Mouse (Mus musculus) liver, postnatal 0 days (tissue): ENCODE data around the gene Pde3a. TPM values are rescaled to one million over a fixed set of nuclear protein-coding genes. Genes with fewer than 3 reads are reported as not detected.

Experiments used
- ATAC-seq: fragments of 200-750 bp; cut with Nextera tagmentation; 2 replicates; pipeline ENCODE4 v1.8.0; 2017; ENCODE audit warnings: mild to moderate bottlenecking, moderate library complexity
- DNase-seq: peaks from one replicate; pipeline ENCODE4 v3.0.0-alpha.2; 2016
- H3K27ac ChIP-seq: fragments of 300-500 bp; sonication (generic); 2 replicates; pipeline ENCODE4 v1.5.1; 2014; ENCODE audit warnings: antibody characterized with exemption, moderate library complexity, mild to moderate bottlenecking, low read depth
- H3K27me3 ChIP-seq: fragments of 300-500 bp; sonication (generic); 2 replicates; pipeline ENCODE4 v1.6.1; 2014; ENCODE audit warnings: low read length, control low read depth, mixed read lengths; ENCODE audit not compliant: insufficient read depth
- H3K36me3 ChIP-seq: fragments of 300-500 bp; sonication (generic); replicated peaks from 2 replicates; pipeline ENCODE4 v1.6.1; 2014; ENCODE audit warnings: mild to moderate bottlenecking, control low read depth, low read length, moderate library complexity, mixed read lengths; ENCODE audit not compliant: insufficient read depth
- H3K4me1 ChIP-seq: fragments of 300-500 bp; sonication (generic); 2 replicates; pipeline ENCODE4 v1.6.1; 2014; ENCODE audit warnings: antibody characterized with exemption, mild to moderate bottlenecking, control low read depth; ENCODE audit not compliant: insufficient read depth
- H3K4me2 ChIP-seq: fragments of 300-500 bp; sonication (generic); 2 replicates; pipeline ENCODE4 v1.6.1; 2014; ENCODE audit warnings: low read depth, mild to moderate bottlenecking, low read length, moderate library complexity, mixed read lengths
- H3K4me3 ChIP-seq: fragments of 300-500 bp; sonication (generic); 2 replicates; pipeline ENCODE4 v1.5.1; 2014; ENCODE audit warnings: low read depth, low read length
- H3K9ac ChIP-seq: fragments of 300-500 bp; sonication (generic); replicated peaks from 2 replicates; pipeline ENCODE4 v1.6.1; 2014; ENCODE audit warnings: mild to moderate bottlenecking, moderate library complexity
- H3K9me3 ChIP-seq: fragments of 300-500 bp; sonication (generic); 2 replicates; pipeline ENCODE4 v1.6.1; 2016; ENCODE audit warnings: mild to moderate bottlenecking, control low read depth, low read length, mixed read lengths
- CTCF ChIP-seq: sonication (generic); IDR thresholded peaks from 2 replicates; pipeline ENCODE4 v1.5.1; 2016; ENCODE audit warnings: antibody characterized with exemption, low read depth
- EP300 ChIP-seq: IDR thresholded peaks from 2 replicates; pipeline ENCODE4 v1.6.1; 2016; ENCODE audit warnings: antibody characterized with exemption, low read depth, mild to moderate bottlenecking
- WGBS: fragments of 180-500 bp; shearing (Covaris S2); extraction: QIAGEN DNeasy Blood & Tissue Kit; methylation state at CpG from one replicate; pipeline ENCODE4 v1.1.7; 2014; ENCODE audit not compliant: insufficient replicate concordance; 5-methylcytosine and 5-hydroxymethylcytosine counted together
- polyA plus RNA-seq: library from polyadenylated mRNA; unstranded; fragments of >200 nt; fragmentation: Nextera tagmentation; extraction: Ambion mirVana; gene quantifications from 2 replicates; pipeline ENCODE4 v1.2.1, GENCODE M21; 2015

The Pde3a gene
- polyA plus RNA-seq = 1.3 TPM in 2 replicates

- DNase-seq = no peak
- no peaks in the 10 kb centered on the region for H3K36me3 ChIP-seq
Measured at GRCm38 (mm10) chr6:141248691-141249584, at the start of gene Pde3a. Pde3a (plus strand) TSS chr6:141249269.

GRCm38 (mm10) chr6:141200173-141200615, 48.9 kb upstream of the Pde3a start:
- no peak for ATAC-seq

More at GRCm38 (mm10) chr6:141248691-141249584, at the start of gene Pde3a:
- TF ChIP-seq CTCF (no peak), EP300 (no peak)
- H3K4me1 ChIP-seq = no peaks in the 10 kb centered on the region
- WGBS = 3% methylated on average over 27 of the region's 28 CpGs
- no peaks in the 10 kb centered on the region for H3K9me3 ChIP-seq
- peak within 1 kb of the TSS; percentile 76 for H3K4me2 ChIP-seq
- no peak for ATAC-seq
- H3K27me3 ChIP-seq = peaks cover 26% of the 10 kb centered on the region
- H3K9ac ChIP-seq = peak within 1 kb of the TSS; percentile 41
- H3K27ac ChIP-seq = 0 out of 2 replicates have a peak within 1 kb of the TSS, but pooled peaks have one; percentile 16
- H3K4me3 ChIP-seq = peak within 1 kb of the TSS; percentile 54

DNA sequence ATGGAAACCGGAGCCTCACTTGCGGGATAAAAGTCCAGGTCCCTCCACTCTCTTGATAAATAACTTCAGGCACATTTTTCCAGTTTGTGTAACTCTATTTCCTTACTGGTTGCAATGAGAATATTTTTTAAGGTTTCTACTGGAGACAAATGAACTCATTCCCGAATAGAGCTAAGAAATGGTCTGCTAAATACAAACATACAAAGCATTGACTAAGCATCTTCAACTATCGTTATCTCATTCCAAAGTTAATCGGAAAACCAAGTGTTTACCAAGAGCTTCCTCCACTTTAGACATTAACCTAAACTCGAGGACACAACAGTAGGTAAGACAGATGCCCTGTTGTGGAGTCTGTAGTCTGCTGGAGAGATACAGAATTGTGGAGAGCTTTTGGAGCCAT, 41.5 kb upstream of the Pde3a start:
- TF ChIP-seq CTCF (no peak), EP300 (no peak)
- H3K27me3 ChIP-seq = no peaks in the 10 kb centered on the region
- DNase-seq = no peak
- H3K27ac ChIP-seq = no peak overlapping the region
- no peak for ATAC-seq
- no peaks in the 10 kb centered on the region for H3K9me3 ChIP-seq
- H3K9ac ChIP-seq = no peak overlapping the region
- H3K4me1 ChIP-seq = no peaks in the 10 kb centered on the region
- H3K36me3 ChIP-seq = no peaks in the 10 kb centered on the region
- H3K4me2 ChIP-seq = no peak overlapping the region
- no peak overlapping the region for H3K4me3 ChIP-seq
- 64% methylated on average over 6 of the region's 6 CpGs for WGBS

More at GRCm38 (mm10) chr6:141200173-141200615, 48.9 kb upstream of the Pde3a start:
- no peak overlapping the region for H3K27ac ChIP-seq
- no peak for DNase-seq
- no peaks in the 10 kb centered on the region for H3K9me3 ChIP-seq
- no peak for TF ChIP-seq EP300
- no peak for TF ChIP-seq CTCF
- H3K4me2 ChIP-seq = no peak overlapping the region
- H3K9ac ChIP-seq = no peak overlapping the region
- no peaks in the 10 kb centered on the region for H3K36me3 ChIP-seq
- no peaks in the 10 kb centered on the region for H3K27me3 ChIP-seq
- H3K4me1 ChIP-seq = no peaks in the 10 kb centered on the region
- H3K4me3 ChIP-seq = no peak overlapping the region

DNA sequence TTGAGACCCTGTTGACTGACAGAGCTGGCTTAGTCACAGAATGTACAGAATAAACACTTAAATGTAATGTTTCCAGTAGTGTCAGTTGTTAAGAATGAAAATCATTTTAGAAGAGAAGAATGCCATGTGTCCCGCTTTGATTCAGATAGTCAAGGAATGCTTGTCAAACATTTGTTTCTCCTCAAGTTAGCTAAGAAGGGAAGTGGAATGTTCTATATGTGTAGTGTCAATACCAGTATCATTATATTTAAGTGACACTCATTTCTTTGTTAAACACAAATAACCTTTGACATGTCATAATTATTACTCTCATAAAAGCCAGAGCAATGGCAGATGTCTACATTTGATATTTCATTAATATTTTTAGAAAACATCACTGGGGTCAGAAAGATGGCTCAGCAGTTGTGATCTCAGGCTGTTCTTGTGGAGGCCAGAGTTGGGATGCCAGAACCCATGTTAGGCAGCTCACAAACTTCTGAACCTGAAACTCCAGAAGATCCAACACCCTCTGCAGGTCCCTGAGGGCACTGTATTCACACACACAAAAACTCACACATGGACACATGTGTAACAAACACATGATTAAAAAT, 40.7 kb upstream of the Pde3a start:
- H3K9ac ChIP-seq = no peak overlapping the region
- TF ChIP-seq CTCF (no peak), EP300 (no peak)
- no peaks in the 10 kb centered on the region for H3K4me1 ChIP-seq
- H3K27me3 ChIP-seq = no peaks in the 10 kb centered on the region
- H3K27ac ChIP-seq = no peak overlapping the region
- H3K4me2 ChIP-seq = no peak overlapping the region
- DNase-seq = no peak
- H3K4me3 ChIP-seq = no peak overlapping the region
- no peaks in the 10 kb centered on the region for H3K36me3 ChIP-seq
- no peak for ATAC-seq
- no peaks in the 10 kb centered on the region for H3K9me3 ChIP-seq
- WGBS = 73% methylated on average over 1 of the region's 1 CpGs

DNA sequence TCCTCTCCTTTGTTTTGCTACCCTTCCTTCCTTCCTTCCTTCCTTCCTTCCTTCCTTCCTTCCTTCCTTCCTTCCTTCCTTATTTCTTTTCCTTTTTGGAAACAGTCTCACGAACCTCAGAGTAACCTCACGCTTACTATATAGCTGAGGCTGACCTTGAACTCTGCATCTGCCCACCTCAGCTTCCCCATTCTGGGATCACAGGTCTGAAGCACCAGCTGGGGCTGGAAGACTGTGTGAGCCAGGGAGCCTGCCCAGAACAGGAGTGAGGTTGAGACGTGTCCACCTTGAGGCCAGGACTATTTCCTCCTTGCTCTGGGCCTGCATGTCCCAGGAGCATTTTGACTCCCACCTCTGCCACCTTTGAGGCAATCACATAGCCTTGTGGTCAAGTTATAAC, 39.0 kb upstream of the Pde3a start:
- TF ChIP-seq CTCF (no peak), EP300 (no peak)
- Histone ChIP-seq H3K27ac (no peak overlapping the region), H3K9me3 (no peaks in the 10 kb centered on the region), H3K9ac (no peak overlapping the region), H3K27me3 (no peaks in the 10 kb centered on the region), H3K36me3 (no peaks in the 10 kb centered on the region), H3K4me3 (no peak overlapping the region), H3K4me1 (no peaks in the 10 kb centered on the region), H3K4me2 (no peak overlapping the region)
- no peak for ATAC-seq
- no peak for DNase-seq
- WGBS = 76% methylated on average over 3 of the region's 3 CpGs

- Histone ChIP-seq H3K27ac (no peak overlapping the region), H3K9me3 (no peaks in the 10 kb centered on the region), H3K4me1 (no peaks in the 10 kb centered on the region), H3K4me3 (no peak overlapping the region), H3K4me2 (no peak overlapping the region), H3K27me3 (no peaks in the 10 kb centered on the region), H3K9ac (no peak overlapping the region), H3K36me3 (no peaks in the 10 kb centered on the region)
- no peak for DNase-seq
- TF ChIP-seq CTCF (no peak), EP300 (no peak)
- no peak for ATAC-seq
- 51% methylated on average over 3 of the region's 3 CpGs for WGBS
Measured at GRCm38 (mm10) chr6:141221081-141221480, 28.0 kb upstream of the Pde3a start.
